Mouse (Mus musculus) ZHBTc4 (cell line): Measurements from ENCODE around the gene Pnma1.
A peak's percentile ranks its signal among the peaks of the same experiment; 100 is the strongest.

Experiments used
- DNase-seq: peaks from one replicate; pipeline ENCODE4 v3.0.0-alpha.2; 2011; ENCODE audit warnings: low read depth, low spot score

Gene Pnma1

GRCm38 (mm10) chr12:84147954-84148621, at the start of gene Pnma1:
Pnma1 (minus strand) TSS chr12:84148489.
- DNase-seq, result peak; percentile 88

- DNase-seq, result no peak
Observed at GRCm38 (mm10) chr12:84195195-84195594, 46.9 kb upstream of the Pnma1 start.

GRCm38 (mm10) chr12:84194400-84195109, 46.3 kb upstream of the Pnma1 start:
- no peak for DNase-seq

GRCm38 (mm10) chr12:84193642-84194399, 45.5 kb upstream of the Pnma1 start:
- peak; percentile 96 for DNase-seq

GRCm38 (mm10) chr12:84192741-84193641, 44.7 kb upstream of the Pnma1 start:
- peak; percentile 78 for DNase-seq

- no peak for DNase-seq
Observed at GRCm38 (mm10) chr12:84192280-84192679, 44.0 kb upstream of the Pnma1 start.

GRCm38 (mm10) chr12:84191770-84192169, 43.5 kb upstream of the Pnma1 start:
- no peak for DNase-seq

- no peak for DNase-seq
Observed at GRCm38 (mm10) chr12:84191190-84191589, 42.9 kb upstream of the Pnma1 start.

GRCm38 (mm10) chr12:84190151-84190820, 42.0 kb upstream of the Pnma1 start:
- peak; percentile 91 for DNase-seq

- DNase-seq, result no peak
Observed at GRCm38 (mm10) chr12:84188881-84189444, 40.7 kb upstream of the Pnma1 start.

GRCm38 (mm10) chr12:84187752-84188601, 39.7 kb upstream of the Pnma1 start:
- DNase-seq, result no peak

GRCm38 (mm10) chr12:84186950-84187349, 38.7 kb upstream of the Pnma1 start:
- DNase-seq, result no peak

- peak; percentile 77 for DNase-seq
Observed at GRCm38 (mm10) chr12:84186536-84186935, 38.2 kb upstream of the Pnma1 start.

GRCm38 (mm10) chr12:84185547-84185946, 37.3 kb upstream of the Pnma1 start:
- no peak for DNase-seq

- no peak for DNase-seq
Observed at GRCm38 (mm10) chr12:84184979-84185378, 36.7 kb upstream of the Pnma1 start.

- no peak for DNase-seq
Observed at GRCm38 (mm10) chr12:84181999-84182398, 33.7 kb upstream of the Pnma1 start.

- DNase-seq, result no peak
Observed at GRCm38 (mm10) chr12:84180701-84181435, 32.6 kb upstream of the Pnma1 start.

GRCm38 (mm10) chr12:84180090-84180489, 31.8 kb upstream of the Pnma1 start:
- DNase-seq, result no peak
